Mouse (Mus musculus) spleen, adult 2 months (tissue): Measurements from ENCODE around the gene Stac2.

ENCODE experiments used
- CTCF ChIP-seq: fragments of 200-500 bp; IDR thresholded peaks from 2 replicates; pipeline ENCODE4 v1.5.1; 2011; ENCODE audit warnings: mild to moderate bottlenecking, inconsistent platforms; ENCODE audit not compliant: insufficient read depth, insufficient read length, insufficient replicate concordance; ENCODE audit errors: extremely low read depth
- POLR2A ChIP-seq: fragments of 200-500 bp; IDR thresholded peaks from 2 replicates; pipeline ENCODE4 v1.6.1; 2011; ENCODE audit warnings: low read depth, low read length, inconsistent platforms

GRCm38 (mm10) chr11:98018222-98018621, 35.0 kb downstream of the Stac2 start:
- TF ChIP-seq CTCF (no peak), POLR2A (no peak)
